Mouse (Mus musculus) hindbrain, embryonic 12.5 days (tissue): ENCODE measurements around the gene Hltf. TPM values are rescaled to one million over a fixed set of nuclear protein-coding genes. Genes with fewer than 3 reads are reported as not detected.

Source experiments
- ATAC-seq: fragments of 200-750 bp; cut with Nextera tagmentation; 2 replicates; pipeline ENCODE4 v1.8.0; 2017; ENCODE audit warnings: moderate TSS enrichment; ENCODE audit not compliant: low FRiP score
- H3K27ac ChIP-seq: fragments of 300-500 bp; sonication (generic); 2 replicates; pipeline ENCODE4 v1.5.1; 2016; ENCODE audit warnings: mild to moderate bottlenecking
- H3K27me3 ChIP-seq: fragments of 300-500 bp; sonication (generic); 2 replicates; pipeline ENCODE4 v1.6.1; 2016; ENCODE audit warnings: mild to moderate bottlenecking
- H3K36me3 ChIP-seq: fragments of 300-500 bp; sonication (generic); 2 replicates; pipeline ENCODE4 v1.6.1; 2016; ENCODE audit warnings: mild to moderate bottlenecking
- H3K4me1 ChIP-seq: fragments of 300-500 bp; sonication (generic); 2 replicates; pipeline ENCODE4 v1.6.1; 2016
- H3K4me2 ChIP-seq: fragments of 300-500 bp; sonication (generic); replicated peaks from 2 replicates; pipeline ENCODE4 v1.6.1; 2016; ENCODE audit warnings: mild to moderate bottlenecking
- H3K4me3 ChIP-seq: fragments of 300-500 bp; sonication (generic); 2 replicates; pipeline ENCODE4 v1.5.1; 2016; ENCODE audit warnings: mild to moderate bottlenecking
- H3K9ac ChIP-seq: fragments of 300-500 bp; sonication (generic); 2 replicates; pipeline ENCODE4 v1.6.1; 2016; ENCODE audit warnings: mild to moderate bottlenecking, moderate library complexity
- H3K9me3 ChIP-seq: fragments of 300-500 bp; sonication (generic); replicated peaks from 2 replicates; pipeline ENCODE4 v1.6.1; 2016; ENCODE audit warnings: mild to moderate bottlenecking
- WGBS: fragments of 180-500 bp; shearing (Covaris S2); methylation state at CpG from one replicate; pipeline ENCODE4 v1.1.7; 2016; 5-methylcytosine and 5-hydroxymethylcytosine counted together
- polyA plus RNA-seq: library from polyadenylated mRNA; unstranded; fragments of >200 nt; fragmentation: Nextera tagmentation; extraction: Ambion mirVana; gene quantifications from 2 replicates; pipeline ENCODE4 v1.2.1, GENCODE M21; 2016

The Hltf gene
- polyA plus RNA-seq, 1 experiment from 2014 or later: 22.4 TPM

GRCm38 (mm10) chr3:20167487-20167886 lies 109.9 kb downstream of the Hltf start:
- Histone ChIP-seq H3K27me3 (no peaks in the 10 kb centered on the region), H3K27ac (no peak overlapping the region), H3K4me2 (no peak overlapping the region), H3K4me3 (no peak overlapping the region), H3K9ac (no peak overlapping the region), H3K4me1 (no peaks in the 10 kb centered on the region), H3K9me3 (no peaks in the 10 kb centered on the region; the same call in 1 of the 2 replicates), H3K36me3 (no peaks in the 10 kb centered on the region)
- WGBS: 85% methylated on average over 1 of the region's 1 CpGs
- no peak for ATAC-seq

Other genes with a start within 250 kb of the Hltf start
- gene Cp, start 100.8 kb upstream of the Hltf start, polyA plus RNA-seq: 5.6 and 6.1 TPM in 2 replicates
- gene Hps3, start 22.5 kb upstream of the Hltf start, polyA plus RNA-seq: 13.6 and 14.0 TPM in 2 replicates
- gene Gyg, start 97.5 kb downstream of the Hltf start, polyA plus RNA-seq: 26.4 and 27.7 TPM in 2 replicates
- gene Cpa3, start 184.4 kb downstream of the Hltf start, polyA plus RNA-seq: 0.81 and 1.6 TPM in 2 replicates
- gene Cpb1, start 217.9 kb downstream of the Hltf start, polyA plus RNA-seq: 0.14 and 0.17 TPM in 2 replicates